Mouse (Mus musculus): ENCODE data around the gene Ppp3ca.

- TF ChIP-seq CTCF (IDR thresholded peaks at IDR 0.05; ENCODE audit: low read depth, low read length), result no peak
- TF ChIP-seq POLR2A (IDR thresholded peaks at IDR 0.05; ENCODE audit: borderline replicate concordance, low read depth, low read length), result no peak
Observed at GRCm38 (mm10) chr3:136791404-136791803, 121.5 kb downstream of the Ppp3ca start.

Data from bone marrow macrophage, adult 2 months (primary cell).